Mouse (Mus musculus) stomach, embryonic 15.5 days (tissue): ENCODE results near the gene Zfp583. TPM values are rescaled to one million over a fixed set of nuclear protein-coding genes. Genes with fewer than 3 reads are reported as not detected.

Source experiments
- ATAC-seq: fragments of 200-750 bp; cut with Nextera tagmentation; 2 replicates; pipeline ENCODE4 v1.8.0; 2017; ENCODE audit warnings: low read depth, moderate number of reproducible peaks, moderate TSS enrichment; ENCODE audit not compliant: insufficient read depth, low FRiP score
- H3K27ac ChIP-seq: fragments of 300-500 bp; sonication (generic); 2 replicates; pipeline ENCODE4 v1.5.1; 2015; ENCODE audit warnings: mild to moderate bottlenecking, inconsistent platforms
- H3K27me3 ChIP-seq: fragments of 300-500 bp; sonication (generic); replicated peaks from 2 replicates; pipeline ENCODE4 v1.6.1; 2015; ENCODE audit warnings: inconsistent platforms
- H3K36me3 ChIP-seq: fragments of 300-500 bp; sonication (generic); 2 replicates; pipeline ENCODE4 v1.6.1; 2015; ENCODE audit warnings: inconsistent platforms
- H3K4me1 ChIP-seq: fragments of 300-500 bp; sonication (generic); 2 replicates; pipeline ENCODE4 v1.6.1; 2015; ENCODE audit warnings: inconsistent platforms
- H3K4me2 ChIP-seq: fragments of 300-500 bp; sonication (generic); 2 replicates; pipeline ENCODE4 v1.6.1; 2015; ENCODE audit warnings: mild to moderate bottlenecking, inconsistent platforms
- H3K4me3 ChIP-seq: fragments of 300-500 bp; sonication (generic); replicated peaks from 2 replicates; pipeline ENCODE4 v1.5.1; 2015; ENCODE audit warnings: inconsistent platforms
- H3K9ac ChIP-seq: fragments of 300-500 bp; sonication (generic); 2 replicates; pipeline ENCODE4 v1.6.1; 2015; ENCODE audit warnings: inconsistent platforms
- H3K9me3 ChIP-seq: fragments of 300-500 bp; sonication (generic); 2 replicates; pipeline ENCODE4 v1.6.1; 2016; ENCODE audit warnings: inconsistent platforms
- WGBS: fragments of 180-500 bp; shearing (Covaris S2); methylation state at CpG from one replicate; pipeline ENCODE4 v1.1.7; 2015; 5-methylcytosine and 5-hydroxymethylcytosine counted together
- polyA plus RNA-seq: library from polyadenylated mRNA; unstranded; fragments of >200 nt; fragmentation: Nextera tagmentation; extraction: Ambion mirVana; gene quantifications from 2 replicates; pipeline ENCODE4 v1.2.1, GENCODE M21; 2015

The Zfp583 gene
- polyA plus RNA-seq, 1 experiment from 2014 or later = 4.5 TPM

- Histone ChIP-seq H3K4me1 (peaks cover 4% of the 10 kb centered on the region; the same call in 1 of the 2 replicates), H3K9me3 (no peaks in the 10 kb centered on the region), H3K27me3 (no peaks in the 10 kb centered on the region), H3K9ac (no peak overlapping the region), H3K36me3 (no peaks in the 10 kb centered on the region), H3K4me2 (no peak overlapping the region), H3K27ac (no peak overlapping the region), H3K4me3 (no peak overlapping the region)
- WGBS = 85% methylated on average over 4 of the region's 4 CpGs
- no peak for ATAC-seq
Measured at GRCm38 (mm10) chr7:6284442-6285012, 46.6 kb downstream of the Zfp583 start.

- Histone ChIP-seq H3K4me3 (peak overlapping the region; percentile 53), H3K4me2 (peak overlapping the region; percentile 61), H3K9ac (peak overlapping the region; percentile 35; the same call in 1 of the 2 replicates), H3K27me3 (no peaks in the 10 kb centered on the region), H3K4me1 (peaks cover 4% of the 10 kb centered on the region; the same call in 1 of the 2 replicates), H3K36me3 (no peaks in the 10 kb centered on the region), H3K9me3 (no peaks in the 10 kb centered on the region), H3K27ac (peak overlapping the region; percentile 90)
- peak; percentile 47 for ATAC-seq
- WGBS = 2% methylated on average over 23 of the region's 23 CpGs
Measured at GRCm38 (mm10) chr7:6283451-6284075, 47.5 kb downstream of the Zfp583 start.

GRCm38 (mm10) chr7:6282749-6283148, 48.3 kb downstream of the Zfp583 start:
- peak overlapping the region; percentile 90; the same call in 1 of the 2 replicates for H3K27ac ChIP-seq
- H3K4me3 ChIP-seq = peak overlapping the region; percentile 53
- no peak for ATAC-seq
- H3K36me3 ChIP-seq = no peaks in the 10 kb centered on the region
- peaks cover 4% of the 10 kb centered on the region; the same call in 1 of the 2 replicates for H3K4me1 ChIP-seq
- peak overlapping the region; percentile 61 for H3K4me2 ChIP-seq
- no peaks in the 10 kb centered on the region for H3K9me3 ChIP-seq
- 6% methylated on average over 1 of the region's 1 CpGs for whole genome bisulfite sequencing
- no peak overlapping the region for H3K9ac ChIP-seq
- no peaks in the 10 kb centered on the region for H3K27me3 ChIP-seq

GRCm38 (mm10) chr7:6277906-6278305, 53.2 kb downstream of the Zfp583 start:
- Histone ChIP-seq H3K4me2 (no peak overlapping the region), H3K9ac (no peak overlapping the region), H3K4me3 (no peak overlapping the region), H3K9me3 (no peaks in the 10 kb centered on the region), H3K4me1 (no peaks in the 10 kb centered on the region), H3K27me3 (no peaks in the 10 kb centered on the region), H3K27ac (no peak overlapping the region), H3K36me3 (no peaks in the 10 kb centered on the region)
- peak; percentile 17; the same call in 1 of the 2 replicates for ATAC-seq
- WGBS = 27% methylated on average over 3 of the region's 3 CpGs

GRCm38 (mm10) chr7:6265695-6266094, 65.4 kb downstream of the Zfp583 start:
- Histone ChIP-seq H3K4me3 (no peak overlapping the region), H3K9ac (no peak overlapping the region), H3K36me3 (no peaks in the 10 kb centered on the region), H3K4me2 (no peak overlapping the region), H3K4me1 (no peaks in the 10 kb centered on the region), H3K9me3 (no peaks in the 10 kb centered on the region), H3K27me3 (no peaks in the 10 kb centered on the region), H3K27ac (no peak overlapping the region)
- WGBS = 56% methylated on average over 8 of the region's 8 CpGs
- no peak for ATAC-seq

Other genes starting within 250 kb of the Zfp583 start
- 26.0 and 28.1 TPM in 2 replicates for gene Zfp787, start 175.3 kb downstream of the Zfp583 start, polyA plus RNA-seq
- 46.8 and 49.6 TPM in 2 replicates for gene Zfp444, start 159.1 kb downstream of the Zfp583 start, polyA plus RNA-seq
- not detected in 2 replicates for gene Galp, start 134.2 kb downstream of the Zfp583 start, polyA plus RNA-seq
- not detected in 2 replicates for gene Zscan5b, start 109.0 kb downstream of the Zfp583 start, polyA plus RNA-seq
- not detected in 2 replicates for gene Epp13, start 78.6 kb downstream of the Zfp583 start, polyA plus RNA-seq
- 8.1 and 9.3 TPM in 2 replicates for gene Zfp667, start 44.7 kb downstream of the Zfp583 start, polyA plus RNA-seq
- 1.6 and 2.7 TPM in 2 replicates for gene Gm3854, start 12.5 kb upstream of the Zfp583 start, polyA plus RNA-seq
- 1.6 and 1.9 TPM in 2 replicates for gene Zfp78, start 32.0 kb upstream of the Zfp583 start, polyA plus RNA-seq
- gene Zfp28, start 52.0 kb upstream of the Zfp583 start, polyA plus RNA-seq = 6.9 and 7.6 TPM in 2 replicates
- gene Smim17, start 67.4 kb upstream of the Zfp583 start, polyA plus RNA-seq = 0.23 and 0.26 TPM in 2 replicates
- not detected in 2 replicates for gene Gm20715, start 79.0 kb upstream of the Zfp583 start, polyA plus RNA-seq
- not detected in 2 replicates for gene Olfr1344, start 107.4 kb upstream of the Zfp583 start, polyA plus RNA-seq
- not detected in 2 replicates for gene Olfr1336, start 124.9 kb upstream of the Zfp583 start, polyA plus RNA-seq
- not detected in 2 replicates for gene Olfr1346, start 135.8 kb upstream of the Zfp583 start, polyA plus RNA-seq
- gene Olfr5, start 155.7 kb upstream of the Zfp583 start, polyA plus RNA-seq = not detected in 2 replicates
- not detected in 2 replicates for gene Olfr1347, start 168.5 kb upstream of the Zfp583 start, polyA plus RNA-seq
- not detected in 2 replicates for gene Olfr1348, start 177.5 kb upstream of the Zfp583 start, polyA plus RNA-seq
- not detected in 2 replicates for gene Olfr1349, start 191.7 kb upstream of the Zfp583 start, polyA plus RNA-seq
- not detected in 2 replicates for gene Olfr1350, start 233.6 kb upstream of the Zfp583 start, polyA plus RNA-seq